Mouse (Mus musculus) right cerebral cortex, postnatal 25 days (tissue): ENCODE measurements around the gene Med29.
"Not testable (repeated sequence)": the region's sequence is repeated elsewhere in the genome, so short reads cannot be mapped to it uniquely, and the experiment has no call there.

ENCODE experiments used
- DNase-seq: peaks from one replicate; pipeline ENCODE4 v3.0.0; 2022

The Med29 gene

GRCm38 (mm10) chr7:28395425-28395824 is 2.9 kb upstream of the Med29 start:
- DNase-seq, result no peak

DNA sequence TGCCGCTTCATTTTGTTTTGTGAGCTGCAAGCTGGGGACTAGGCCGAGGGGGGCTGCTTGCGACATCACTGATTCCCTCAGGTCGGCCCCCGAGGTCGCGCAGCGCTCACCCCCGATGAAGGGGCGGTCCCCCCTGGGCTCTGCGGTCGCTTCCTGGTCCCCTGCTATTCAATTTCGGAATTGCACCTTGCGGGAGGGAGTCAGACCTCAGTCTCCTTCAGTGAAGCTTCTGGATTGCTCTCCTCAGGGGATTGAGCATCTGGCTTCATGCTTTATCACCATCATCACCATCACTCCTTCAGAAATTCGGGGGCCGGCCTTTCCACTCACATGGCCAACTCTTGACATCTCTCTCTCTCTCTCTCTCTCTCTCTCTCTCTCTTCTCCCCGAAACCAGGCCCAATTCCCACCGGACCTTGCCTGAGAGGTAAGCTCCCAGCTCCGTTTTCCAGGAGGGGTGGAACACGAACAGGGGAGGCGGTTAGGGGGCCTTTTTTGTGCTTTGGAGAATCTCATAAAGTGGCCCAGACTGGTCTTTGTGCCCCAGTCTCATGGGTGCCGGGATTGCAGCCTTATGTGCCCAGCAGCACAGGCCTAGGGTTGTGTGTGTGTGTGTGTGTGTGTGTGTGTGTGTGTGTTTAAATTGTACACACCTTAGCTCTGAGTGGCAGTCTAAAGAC is 904 bp upstream of the Med29 start:
- DNase-seq, result no peak

DNA sequence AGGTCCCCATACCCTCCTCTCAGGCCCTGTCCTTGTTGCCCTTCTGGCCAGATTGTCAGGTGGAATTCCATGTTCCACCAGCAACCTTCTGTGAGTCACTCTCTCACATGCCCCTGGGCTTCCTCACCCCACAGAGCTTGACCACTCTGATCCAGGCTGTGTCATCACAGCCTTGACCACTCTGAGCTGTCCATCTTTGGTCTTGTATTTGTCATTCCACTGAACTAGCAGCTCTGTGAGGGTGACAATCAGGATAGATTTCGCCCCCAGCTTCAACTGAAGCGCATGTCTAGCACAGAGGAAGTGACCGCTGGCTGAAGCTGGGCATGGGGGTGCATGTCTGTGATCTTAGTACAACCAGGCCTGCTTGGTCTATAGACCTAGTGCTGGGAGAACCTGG is 2.2 kb downstream of the Med29 start:
- no peak for DNase-seq

DNA sequence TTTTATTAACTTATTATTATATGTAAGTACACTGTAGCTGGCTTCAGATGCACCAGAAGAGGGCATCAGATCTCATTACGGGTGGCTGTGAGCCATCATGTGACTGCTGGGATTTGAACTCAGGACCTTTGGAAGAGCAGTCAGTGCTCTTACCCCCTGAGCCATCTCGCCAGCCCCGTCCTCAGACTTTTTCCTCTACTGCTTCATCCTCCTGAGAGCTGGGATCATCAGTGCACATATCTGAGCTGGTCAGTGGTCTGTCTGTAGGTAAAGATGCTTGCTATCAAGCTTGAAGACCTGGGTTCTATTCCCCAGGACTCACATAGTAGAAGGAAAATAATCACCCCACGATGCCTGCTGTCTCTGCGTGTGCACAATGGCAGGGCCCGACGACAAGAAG is 5.1 kb downstream of the Med29 start:
- DNase-seq, result not testable (repeated sequence)

GRCm38 (mm10) chr7:28386877-28387276 is 5.6 kb downstream of the Med29 start:
- DNase-seq, result not testable (repeated sequence)

DNA sequence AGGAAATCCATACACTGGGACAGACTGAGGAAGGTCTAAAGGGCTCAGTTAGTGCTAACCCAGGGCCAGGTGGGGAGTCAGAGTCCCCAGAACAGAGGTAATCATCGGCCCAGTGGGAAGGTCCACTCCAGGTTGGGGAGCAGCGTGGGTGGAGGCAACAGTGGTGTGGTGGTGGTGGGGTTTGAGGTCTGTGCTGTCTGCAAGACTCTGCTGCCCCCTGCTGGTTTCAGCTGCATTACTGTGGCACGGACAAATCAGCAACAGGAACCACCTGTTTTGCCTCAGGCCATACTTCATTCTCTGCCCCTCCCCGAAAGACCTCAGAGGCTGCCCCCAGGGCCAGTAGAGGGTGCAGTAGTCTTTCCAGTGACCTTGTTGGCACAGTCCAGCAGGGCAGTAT is 6.0 kb downstream of the Med29 start:
- peak; percentile 68 for DNase-seq

- peak; percentile 32 for DNase-seq
These were observed 6.5 kb downstream of the Med29 start for GRCm38 (mm10) chr7:28386007-28386406.

DNA sequence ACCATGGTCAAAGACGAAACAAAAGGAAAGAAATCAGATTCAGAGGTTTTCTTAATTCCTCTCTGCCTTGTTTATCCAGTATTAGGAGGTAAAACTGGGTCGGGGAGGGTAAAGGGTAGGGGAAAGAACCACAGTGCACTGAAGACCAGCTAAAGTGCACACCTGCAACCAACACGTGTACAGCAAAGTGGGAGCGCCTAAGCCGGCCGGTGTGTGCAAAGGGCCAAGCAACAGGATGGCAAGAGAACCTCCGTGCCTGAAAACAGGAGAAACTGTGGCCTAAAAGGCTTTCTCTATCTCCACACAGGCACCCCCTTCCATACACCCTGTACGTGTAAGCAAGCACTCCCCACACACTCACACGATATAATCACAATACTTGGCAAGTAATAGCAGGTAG is 7.3 kb downstream of the Med29 start:
- DNase-seq, result no peak

DNA sequence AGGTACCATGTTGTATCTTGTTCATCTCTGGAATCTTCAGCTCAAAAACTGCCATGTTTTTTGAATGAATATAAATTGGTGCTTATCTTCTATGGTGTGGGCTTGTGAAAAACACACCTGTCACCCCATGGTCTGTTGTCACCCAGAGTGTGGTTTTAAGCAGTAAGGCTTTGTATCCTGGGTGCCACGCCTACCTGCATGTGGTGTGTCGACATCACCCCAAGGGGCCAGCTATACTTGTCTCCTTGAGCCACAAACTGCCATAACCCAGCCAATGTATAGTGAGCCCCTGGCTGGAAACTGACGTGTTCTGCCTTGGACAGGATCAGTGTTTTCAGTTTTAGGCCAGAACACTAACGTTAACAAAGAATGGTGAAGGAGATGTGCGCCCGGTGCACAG is 8.3 kb downstream of the Med29 start:
- no peak for DNase-seq

DNA sequence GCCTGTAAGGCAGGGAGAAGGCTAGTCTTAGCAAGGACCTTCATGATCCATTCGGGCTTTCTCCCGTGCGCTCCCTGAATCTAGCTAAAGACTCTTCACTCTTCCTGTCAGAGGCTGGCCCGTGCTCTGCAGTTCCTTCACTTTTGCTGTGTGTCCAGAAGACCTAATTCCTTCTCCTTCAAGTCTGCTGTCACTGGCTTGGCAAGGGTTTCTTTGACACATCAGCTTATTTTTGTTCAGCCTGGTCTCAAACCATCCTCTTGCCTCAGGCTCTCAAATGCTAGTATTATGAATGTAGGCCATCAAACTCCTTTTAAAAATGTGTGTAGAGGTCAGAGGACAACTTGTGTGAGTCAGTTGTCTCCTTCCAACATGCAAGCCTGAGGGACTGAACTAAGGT is 8.9 kb downstream of the Med29 start:
- no peak for DNase-seq

DNA sequence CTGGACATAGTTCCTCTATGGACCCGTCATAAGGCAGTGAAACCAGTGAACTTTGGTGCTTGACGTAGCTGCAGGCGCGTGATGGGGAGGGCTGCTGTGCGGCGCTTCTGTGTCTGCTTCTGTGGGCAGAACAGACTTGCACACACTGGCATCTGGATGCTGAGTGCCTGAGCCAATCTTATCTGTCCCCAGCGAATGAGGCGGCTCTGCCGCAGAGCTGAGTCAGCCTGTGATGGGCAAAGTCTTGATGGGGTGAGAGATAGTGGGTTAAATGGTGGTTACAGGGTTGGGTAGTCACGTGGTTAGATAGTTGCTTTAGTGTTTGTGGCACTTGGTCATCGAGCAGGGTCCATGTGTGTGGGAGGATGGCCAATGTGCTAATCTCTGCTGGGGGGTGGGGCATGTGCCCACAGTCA is 9.5 kb downstream of the Med29 start:
- DNase-seq, result peak; percentile 64

DNA sequence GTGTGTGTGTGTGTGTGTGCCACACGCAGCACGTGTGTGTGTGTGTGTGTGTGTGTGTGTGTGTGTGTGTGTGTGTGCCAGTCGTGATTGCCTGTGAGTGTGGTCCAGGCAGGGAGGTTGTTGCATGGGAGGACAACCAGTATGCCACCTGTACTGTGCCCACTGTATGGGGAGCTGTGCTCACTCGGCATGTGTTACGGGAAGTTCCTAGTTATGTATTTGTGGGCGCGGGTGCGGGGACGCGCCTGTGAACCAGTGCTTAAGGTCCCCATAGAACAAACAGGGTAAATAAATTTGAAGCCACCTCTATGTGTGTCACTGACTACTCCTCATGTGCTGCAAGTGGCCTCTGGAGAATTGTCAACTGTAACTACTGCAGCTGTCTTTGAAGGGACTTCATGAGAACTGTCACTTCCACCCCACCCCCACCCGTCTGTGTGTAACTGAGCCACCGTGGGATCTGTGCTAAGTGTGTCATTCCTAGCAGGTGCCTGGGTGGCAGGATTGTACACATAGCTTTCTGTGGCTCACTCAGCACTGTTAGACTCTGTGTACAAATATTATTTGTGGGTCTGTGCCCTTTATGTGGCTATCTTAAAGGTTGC is 10.1 kb downstream of the Med29 start:
- DNase-seq, result no peak

- DNase-seq, result peak; percentile 21
These were observed 10.6 kb downstream of the Med29 start for GRCm38 (mm10) chr7:28381938-28382337.

GRCm38 (mm10) chr7:28381017-28381790 is 11.3 kb downstream of the Med29 start:
- no peak for DNase-seq

GRCm38 (mm10) chr7:28380237-28381016 is 12.1 kb downstream of the Med29 start, which contains the start of gene Zfp36:
Gene Zfp36 (minus strand): TSS chr7:28380253.
- no peak for DNase-seq

- peak; percentile 78 for DNase-seq
These were observed 13.5 kb downstream of the Med29 start for GRCm38 (mm10) chr7:28378769-28379651.

DNA sequence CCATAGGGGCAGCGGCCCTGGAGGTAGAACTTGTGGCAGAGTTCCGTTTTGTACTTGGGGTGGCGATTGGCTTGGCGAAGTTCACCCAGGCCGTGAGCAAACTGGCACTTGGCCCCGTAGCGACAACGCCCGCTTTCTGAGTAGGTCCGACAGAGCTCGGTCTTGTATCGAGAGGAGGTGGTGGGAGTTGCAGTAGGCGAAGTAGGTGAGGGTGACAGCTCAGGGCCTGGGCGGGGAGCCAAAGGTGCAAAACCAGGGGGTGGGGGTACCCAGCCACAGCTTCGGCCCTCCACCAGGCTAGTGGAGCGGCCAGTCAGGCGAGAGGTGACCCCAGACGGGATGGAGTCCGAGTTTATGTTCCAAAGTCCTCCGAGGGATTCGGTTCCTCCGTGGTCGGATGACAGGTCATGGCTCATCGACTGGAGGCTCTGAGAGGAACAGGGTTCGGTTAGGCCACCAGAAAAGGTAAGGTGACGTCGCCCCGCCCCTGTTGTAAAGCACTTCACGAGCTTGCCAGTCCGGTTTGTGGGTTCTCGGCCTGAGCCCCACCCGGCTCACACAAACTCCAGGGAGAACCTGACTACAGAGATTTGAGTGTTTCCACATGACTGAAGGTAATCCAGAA is 14.3 kb downstream of the Med29 start:
- no peak for DNase-seq

DNA sequence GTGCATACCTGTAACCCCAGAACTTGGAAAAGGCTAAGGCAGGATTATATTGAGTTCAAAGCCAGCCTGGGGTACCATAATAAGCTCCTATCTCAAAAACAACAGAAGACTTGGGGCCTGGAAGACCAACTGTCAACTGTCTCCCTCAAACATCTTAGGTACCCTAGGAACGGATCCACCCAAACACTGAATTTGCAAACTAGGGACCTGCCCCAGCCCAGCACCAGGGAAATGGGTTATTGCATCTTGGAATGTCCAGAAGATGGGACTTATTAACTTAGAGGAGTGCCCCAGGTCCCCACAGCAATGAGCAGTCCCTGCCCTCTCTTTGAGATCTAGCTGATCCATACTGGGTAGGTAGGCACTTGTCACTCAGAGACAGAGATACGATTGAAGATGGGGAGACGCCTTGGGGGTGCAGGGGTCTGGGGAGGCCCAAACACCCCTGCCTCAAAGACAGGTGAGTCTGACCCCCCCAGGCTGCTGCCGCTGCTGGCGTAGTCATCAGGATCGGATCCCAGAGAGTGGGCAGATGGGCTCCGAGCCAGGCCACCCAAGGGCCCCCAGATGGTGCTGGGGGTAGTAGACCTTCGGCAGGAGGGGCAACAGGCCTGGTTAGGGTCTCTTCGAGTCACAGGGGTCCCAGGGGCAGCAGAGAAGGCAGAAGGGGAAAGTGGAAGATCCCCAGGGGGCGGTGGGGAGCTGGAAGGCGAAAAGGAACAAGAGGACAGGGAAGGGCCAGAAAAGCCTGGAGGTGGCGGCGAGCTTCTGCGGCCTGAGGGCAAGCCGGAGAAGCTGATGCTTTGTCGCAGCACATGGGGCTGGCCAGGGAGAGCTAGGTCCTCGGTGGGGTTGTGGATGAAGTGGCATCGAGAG is 15.1 kb downstream of the Med29 start:
- no peak for DNase-seq

GRCm38 (mm10) chr7:28376011-28376771 is 16.3 kb downstream of the Med29 start:
- DNase-seq, result no peak
